Mouse (Mus musculus): Measurements from ENCODE around the gene Krt27.

GRCm38 (mm10) chr11:99391375-99391774, 40.5 kb upstream of the Krt27 start:
- TF ChIP-seq CTCF (IDR thresholded peaks at IDR 0.05; ENCODE audit: low read depth) (no peak), EP300 (IDR thresholded peaks at IDR 0.05; ENCODE audit: low read depth) (no peak)

All from liver, postnatal 0 days (tissue).